Mouse (Mus musculus): ENCODE measurements around the gene Rps6ka5.

Gene Rps6ka5

DNA sequence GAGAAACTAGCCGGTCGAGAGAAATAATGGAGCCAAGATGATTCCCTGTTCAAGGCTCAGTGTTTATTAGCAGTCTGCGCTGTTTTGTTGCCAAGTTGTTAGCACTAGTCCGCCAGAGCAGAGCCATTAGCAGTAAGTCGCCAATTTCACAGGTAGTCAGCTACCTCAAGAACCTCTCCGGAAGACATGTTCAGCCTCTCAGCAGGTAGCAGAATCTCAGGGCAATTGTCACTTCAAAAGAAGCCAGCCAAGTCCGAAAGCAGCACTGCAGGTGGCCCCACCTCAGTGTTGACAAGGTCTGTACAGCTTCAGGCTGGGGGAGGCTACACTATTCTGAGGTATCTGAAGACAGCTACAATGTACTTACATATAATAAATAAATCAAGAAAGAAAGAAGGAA, 1.1 kb upstream of the Rps6ka5 start:
- intact Hi-C loops (cut with DNase I), result loop anchor here (5.0 kb wide), 1 partner anchor 49 kb away; the partner anchor contains the start of gene Dglucy

DNA sequence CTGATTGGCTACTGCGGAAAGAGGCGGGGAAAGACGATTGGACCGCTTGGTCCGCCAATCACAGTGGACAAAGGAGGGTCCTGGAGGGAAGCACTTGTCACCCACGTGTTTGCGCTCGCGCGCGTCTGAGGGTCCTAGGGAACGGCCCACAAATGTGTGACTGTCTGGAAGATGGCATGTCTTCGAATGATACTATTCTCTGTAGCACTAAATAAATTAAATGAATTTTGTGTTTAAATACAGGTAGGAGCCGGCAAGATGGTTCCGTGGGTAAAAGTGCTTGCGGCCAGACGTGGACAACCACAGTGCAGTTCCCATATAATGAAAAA, 1.4 kb downstream of the Rps6ka5 start:
- intact Hi-C loops (cut with DNase I), result loop anchor here (5.0 kb wide), 1 partner anchor 52 kb away; the partner anchor contains the start of gene Dglucy

DNA sequence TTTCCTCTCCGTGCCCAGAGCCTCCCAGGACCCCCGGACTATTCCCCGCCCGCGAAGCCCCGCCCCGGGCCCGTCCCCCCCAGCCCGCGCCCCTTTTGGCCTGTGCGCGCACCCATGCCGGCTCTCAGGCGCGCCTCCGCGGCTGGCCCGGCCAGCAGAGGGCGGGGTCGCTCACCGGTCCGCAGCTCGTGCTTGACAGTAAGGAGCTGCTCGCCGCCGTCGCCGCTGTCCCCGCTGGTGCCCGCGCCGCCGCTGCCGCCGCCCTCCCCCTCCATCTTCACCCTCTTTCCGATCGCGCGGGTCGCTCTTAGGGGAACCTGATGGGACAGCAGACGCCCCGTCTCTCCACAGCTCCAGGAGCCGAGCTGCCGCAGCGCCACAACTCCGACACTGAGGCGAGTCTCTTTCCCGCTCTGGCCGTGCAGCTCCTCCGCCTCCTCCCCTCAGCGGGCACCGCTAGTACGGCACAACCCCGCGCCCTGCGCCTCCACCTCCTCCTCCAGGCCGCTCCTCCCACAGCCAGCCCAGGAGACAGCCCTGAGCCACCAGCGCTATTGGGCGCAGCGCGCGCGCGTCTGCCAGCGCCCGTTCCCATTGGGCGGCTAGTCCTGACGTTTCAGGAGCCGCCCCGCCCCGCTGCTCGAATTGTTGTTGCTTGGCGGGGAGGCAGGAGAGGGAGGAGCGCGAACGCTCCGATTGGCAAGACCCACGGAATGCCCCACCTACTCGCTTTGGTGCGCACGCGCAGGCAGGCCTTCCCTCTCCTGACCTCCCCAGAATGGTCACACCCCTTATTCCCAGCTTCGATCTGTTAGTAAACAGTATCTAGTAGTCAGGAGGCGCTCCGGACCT, 2.0 kb downstream of the Rps6ka5 start:
- intact Hi-C loops (cut with DNase I), result loop anchor here (5.0 kb wide), 2 partner anchors 52 to 117 kb away; partner anchors contain the start of gene Dglucy

DNA sequence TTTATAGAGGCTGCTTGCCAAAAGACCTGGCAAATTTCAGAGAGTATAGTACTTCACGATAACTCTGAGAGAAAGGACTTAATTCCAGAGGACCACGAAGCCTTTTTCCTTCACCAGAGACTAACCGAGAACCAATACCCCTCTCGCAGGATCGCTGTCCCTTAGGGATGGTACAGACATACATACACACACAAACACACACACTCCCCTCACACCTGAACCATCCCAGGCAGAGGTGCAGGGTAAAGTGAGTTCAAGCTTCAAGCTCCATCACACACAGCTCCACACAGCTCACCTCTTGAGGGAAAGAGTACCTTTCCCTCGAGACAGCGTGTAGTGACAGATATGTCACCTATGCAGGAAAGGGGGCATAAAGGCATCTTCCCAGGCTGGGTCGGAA, 2.6 kb downstream of the Rps6ka5 start:
- intact Hi-C loops (cut with DNase I), result loop anchor here (5.0 kb wide), 1 partner anchor 118 kb away; no protein-coding TSS in a partner anchor

DNA sequence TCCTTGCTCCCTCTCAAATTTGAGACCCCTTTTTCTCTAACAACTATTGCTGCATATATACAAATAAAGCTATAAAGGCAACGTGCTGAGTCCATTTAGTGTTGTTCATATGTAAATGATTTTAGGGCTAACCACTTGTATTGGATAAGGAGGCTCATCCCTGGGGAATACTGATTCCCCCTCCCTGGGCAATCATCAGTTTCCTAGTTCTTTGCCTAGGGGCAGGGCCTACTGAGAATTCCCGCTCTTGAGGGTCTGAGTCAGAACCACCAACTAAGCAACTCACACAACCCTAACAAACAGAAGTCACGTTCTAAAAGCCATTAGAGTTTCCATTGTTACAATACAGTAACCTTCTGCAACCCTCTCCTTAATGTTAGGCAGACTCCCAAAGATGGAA, 6.0 kb downstream of the Rps6ka5 start:
- intact Hi-C loops (cut with DNase I), result loop anchor here (5.0 kb wide), 1 partner anchor 122 kb away; no protein-coding TSS in a partner anchor

DNA sequence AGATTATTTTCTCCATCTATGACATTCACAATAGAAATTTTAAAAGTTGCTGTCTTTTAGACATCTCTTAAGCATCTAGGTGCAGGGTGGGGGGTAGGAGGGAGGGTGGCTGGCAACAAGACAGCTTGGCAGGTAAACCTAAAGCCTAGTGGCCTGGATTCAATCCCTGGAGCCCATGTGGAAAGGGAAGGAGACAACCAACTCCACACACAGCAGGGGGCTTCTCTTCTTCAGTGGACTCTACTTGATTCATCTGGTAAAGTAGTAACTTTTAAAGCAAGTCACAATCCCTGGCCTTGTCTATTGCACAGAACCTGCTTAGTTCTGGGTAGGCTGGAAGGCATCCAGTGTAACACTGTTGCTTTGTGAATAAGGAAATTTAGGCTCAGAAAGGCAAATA, 9.3 kb downstream of the Rps6ka5 start:
- intact Hi-C loops (cut with DNase I), result no loop called here

DNA sequence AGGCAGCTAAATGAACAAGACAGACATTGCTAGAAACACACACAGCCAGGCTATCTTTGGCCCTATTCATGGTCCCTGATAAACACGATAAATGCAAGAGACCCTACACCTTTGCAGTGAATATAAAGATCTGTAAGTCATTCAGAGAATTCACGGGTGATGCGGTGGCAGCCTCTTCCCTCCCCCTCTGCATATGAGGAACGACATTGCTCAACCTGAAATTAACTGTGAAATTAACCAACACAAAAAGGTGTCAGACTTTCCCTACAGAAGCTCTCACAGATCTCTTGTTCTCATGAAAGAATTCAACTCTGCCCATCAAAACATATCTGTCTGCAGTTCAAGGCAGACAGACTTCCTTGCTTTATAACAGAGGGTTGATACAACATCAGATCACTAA, 9.8 kb downstream of the Rps6ka5 start:
- intact Hi-C loops (cut with DNase I), result no loop called here

DNA sequence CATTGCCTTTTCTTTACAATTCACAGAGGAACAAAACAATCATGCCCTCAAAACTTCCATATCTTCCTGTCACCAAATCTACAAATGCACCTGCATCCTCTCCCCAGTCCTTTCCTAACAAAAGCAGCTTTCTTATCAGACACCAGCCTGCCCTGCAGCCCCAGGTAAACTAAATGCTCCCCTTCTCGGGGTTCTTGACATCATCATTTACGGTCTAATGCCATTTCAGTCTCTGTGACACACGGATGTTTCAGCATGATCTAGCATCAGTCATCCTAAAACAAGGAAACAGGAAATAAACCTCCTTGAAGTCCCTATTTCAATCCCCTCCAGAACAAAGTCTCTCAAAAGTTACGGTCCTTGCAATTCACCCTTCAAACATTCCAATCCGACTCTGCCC, 15.0 kb downstream of the Rps6ka5 start:
- intact Hi-C loops (cut with DNase I), result no loop called here

DNA sequence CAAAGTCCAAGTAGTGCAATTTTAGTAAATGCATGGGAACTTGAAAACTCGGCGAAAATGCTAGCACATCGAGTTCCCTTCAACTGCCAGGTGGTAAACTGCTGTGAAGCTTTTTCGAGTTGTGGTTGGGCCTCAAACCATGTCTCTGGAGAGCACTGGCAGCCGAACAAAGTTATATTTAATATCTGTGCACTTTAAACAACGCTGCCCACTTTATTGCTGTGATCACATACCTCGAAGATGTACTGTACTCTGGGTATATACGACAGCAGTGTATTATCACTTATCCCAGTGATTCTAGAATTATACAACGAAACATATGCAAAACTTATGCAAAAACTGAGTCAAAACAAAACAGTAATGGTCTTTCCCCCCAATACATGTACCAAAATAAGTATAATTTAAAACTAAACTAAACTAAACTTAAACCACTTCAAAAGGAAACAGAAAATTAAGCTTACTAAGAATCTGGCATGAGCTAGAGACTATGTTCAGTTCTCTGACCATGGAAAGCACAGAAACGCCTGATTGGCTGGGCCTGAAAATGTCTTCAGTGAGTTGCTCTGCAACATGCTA, 15.6 kb downstream of the Rps6ka5 start:
- intact Hi-C loops (cut with DNase I), result no loop called here

DNA sequence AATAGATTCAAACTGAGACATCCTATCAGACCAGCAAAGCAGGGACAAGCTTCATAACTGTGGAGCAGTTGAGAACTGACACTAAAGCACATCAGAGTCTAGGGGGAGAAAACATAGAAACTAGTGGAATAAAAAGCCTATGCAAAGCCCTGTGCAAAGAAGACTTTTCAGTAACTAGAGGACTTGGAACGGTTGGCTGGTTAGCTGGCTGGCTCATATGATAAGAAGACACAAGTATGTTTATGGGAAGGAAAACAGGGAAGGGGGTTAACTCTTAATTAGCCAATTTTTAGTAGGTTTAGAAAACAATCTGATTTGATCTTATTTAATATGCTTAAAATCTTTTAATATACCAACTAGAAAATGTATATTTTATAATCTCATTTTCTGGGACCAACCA, 16.4 kb downstream of the Rps6ka5 start:
- intact Hi-C loops (cut with DNase I), result no loop called here

DNA sequence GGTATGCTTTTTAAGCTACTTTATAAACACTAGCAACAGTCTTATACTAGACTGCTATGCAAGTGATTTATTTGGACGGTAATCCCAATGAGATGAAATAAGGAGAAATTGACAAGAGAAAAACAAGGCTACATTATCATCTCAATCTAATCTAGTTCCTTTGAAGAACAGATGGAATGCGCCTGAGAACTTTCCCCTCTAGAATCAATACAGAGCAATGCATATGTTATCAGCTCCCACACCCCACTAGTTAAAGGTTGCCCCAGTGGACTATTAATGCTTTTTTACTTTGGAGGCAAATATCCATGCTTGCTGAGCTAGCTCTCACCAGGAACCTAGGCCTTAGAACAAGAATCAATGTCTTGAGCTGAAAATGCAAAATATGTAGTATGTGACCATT, 19.5 kb downstream of the Rps6ka5 start:
- intact Hi-C loops (cut with DNase I), result no loop called here

DNA sequence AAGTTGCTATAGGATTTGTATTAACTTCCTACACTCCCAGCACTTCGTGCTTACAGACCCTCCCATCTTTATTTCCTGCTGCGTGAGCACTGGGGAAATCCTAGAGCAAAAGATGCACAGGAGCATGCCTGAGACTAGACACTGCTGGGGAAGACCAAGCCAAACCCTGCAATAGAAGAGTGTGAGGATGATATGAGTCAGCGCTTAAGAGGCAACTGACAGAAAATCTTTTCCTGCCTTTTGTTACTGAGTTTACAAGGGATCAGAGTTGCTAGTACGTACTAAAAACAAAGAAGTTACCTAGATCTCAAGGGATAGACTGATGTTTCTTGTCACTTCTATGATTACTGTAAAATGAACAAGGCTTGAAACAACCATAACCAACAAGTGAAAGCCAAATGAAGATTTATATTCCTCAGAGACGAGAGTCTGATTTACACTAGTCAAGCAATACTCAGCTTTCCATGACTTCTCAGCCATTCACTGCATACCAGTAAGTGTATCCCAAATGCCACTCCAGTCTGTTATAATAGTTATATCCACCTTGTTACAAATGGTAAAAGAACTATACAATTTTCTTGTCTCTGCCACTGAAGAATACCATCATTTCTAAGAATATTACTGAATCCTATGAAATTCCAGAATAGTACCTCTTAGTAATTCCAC, 21.6 kb downstream of the Rps6ka5 start:
- intact Hi-C loops (cut with DNase I), result no loop called here

DNA sequence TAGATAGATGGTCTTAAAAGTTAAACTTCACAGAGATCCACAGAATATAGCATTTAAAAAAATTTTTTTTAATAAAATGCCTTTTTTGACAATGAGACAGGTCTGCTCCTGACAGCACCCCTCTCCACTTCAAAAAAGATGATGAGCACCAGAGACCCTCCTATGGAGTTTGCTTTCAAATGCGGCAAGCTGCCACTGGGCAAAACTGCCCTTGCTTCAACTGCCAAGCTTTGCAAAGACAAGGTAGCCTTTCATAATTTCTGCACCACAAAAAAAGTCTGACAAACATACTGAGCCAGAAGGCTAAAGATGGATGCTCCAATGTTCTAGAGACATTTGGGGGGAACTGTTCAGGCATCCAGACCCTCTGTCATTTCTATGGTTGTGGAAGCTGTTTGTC, 28.8 kb downstream of the Rps6ka5 start:
- intact Hi-C loops (cut with DNase I), result no loop called here

DNA sequence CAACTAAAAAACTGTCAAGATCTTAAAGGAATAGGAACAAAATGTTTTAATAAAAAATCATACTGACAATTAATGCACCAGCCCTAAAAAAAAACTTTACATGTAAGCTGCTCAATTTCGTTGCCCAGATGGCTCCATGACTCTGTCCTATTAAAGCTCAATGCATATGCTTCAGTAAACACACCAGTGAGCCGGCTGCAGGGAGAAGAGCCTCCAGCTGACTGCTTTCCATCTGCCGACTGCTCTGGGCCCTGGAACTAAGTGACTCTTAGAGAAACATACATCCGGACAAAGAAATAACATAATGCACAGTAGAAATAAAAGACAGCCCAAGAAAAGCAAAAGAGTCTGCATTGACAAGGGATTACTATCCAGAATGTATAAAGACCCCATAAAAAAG, 30.2 kb downstream of the Rps6ka5 start:
- intact Hi-C loops (cut with DNase I), result no loop called here

DNA sequence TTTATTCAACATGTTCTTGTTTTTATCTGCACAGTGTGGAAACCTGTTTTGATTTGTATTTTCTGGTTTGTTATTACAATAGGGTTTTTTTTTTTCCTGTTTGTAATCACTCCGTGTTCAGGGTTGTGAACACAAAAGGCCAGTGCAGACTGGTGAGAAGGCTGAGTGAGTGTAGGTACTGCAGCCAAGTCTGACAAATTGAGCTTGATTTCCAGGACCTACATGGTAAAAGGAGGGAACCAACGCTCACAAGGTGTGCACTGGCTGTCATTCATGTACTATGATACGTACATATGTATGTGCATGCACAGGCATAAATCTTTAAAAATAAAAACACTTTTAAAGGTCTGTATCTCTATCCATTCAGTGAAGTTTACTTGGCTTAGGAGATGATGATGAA, 31.5 kb downstream of the Rps6ka5 start:
- intact Hi-C loops (cut with DNase I), result no loop called here

DNA sequence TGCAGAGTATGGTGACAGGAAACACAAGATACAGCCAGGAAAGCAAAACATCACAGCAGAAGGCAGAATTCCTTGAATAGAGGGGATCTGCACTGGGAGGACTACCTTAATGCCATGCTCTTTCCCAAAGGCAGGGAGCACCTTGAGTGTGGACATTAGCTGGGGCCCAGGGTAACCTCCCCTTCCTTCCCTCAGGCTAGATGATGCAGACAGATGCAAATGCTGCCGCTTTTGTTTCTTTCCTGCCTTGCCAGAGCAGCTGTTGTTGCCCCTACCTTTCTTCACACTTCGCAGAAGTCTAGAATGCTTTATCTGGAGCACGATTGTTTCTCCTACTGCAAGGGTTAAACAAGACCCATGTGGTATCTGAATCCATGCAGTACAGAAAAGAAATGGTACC, 34.6 kb downstream of the Rps6ka5 start:
- intact Hi-C loops (cut with DNase I), result no loop called here

DNA sequence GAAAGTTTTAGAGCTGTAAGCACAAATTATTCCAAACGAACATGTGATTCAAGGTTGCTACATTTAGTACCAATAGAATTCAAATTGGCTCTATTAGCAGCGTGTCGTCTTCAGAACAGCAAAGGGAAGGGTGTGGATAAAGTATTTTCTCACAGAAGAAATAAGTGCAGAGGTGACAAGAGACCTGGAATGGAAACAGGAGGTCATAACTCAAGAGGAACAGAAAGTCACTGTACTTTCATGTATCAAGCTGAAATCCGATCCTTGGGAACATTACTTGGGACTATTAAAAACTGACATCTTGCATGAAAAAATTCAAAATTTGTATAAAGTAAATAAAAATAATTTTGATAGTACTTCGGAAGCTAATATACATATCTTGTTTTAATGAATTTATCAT, 36.3 kb downstream of the Rps6ka5 start:
- intact Hi-C loops (cut with DNase I), result no loop called here

DNA sequence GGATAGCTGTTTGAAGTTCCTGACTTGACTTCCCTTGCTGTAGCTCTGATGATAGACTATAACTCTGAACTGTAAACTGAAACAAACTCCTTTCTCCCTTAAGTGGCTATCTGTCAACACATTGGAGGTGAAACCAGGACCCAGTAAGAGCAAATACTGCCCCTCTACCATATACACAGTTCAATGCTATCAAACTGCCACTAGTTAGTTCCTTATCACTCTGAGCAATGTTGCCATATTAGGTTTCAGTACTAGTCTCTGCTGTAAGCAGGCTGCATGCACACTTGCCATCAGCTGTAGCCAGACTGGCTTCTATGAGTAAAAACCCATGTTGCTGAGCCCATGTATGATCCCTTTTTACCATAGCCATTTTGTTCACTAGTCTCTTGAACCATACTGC, 38.6 kb downstream of the Rps6ka5 start:
- intact Hi-C loops (cut with DNase I), result no loop called here

DNA sequence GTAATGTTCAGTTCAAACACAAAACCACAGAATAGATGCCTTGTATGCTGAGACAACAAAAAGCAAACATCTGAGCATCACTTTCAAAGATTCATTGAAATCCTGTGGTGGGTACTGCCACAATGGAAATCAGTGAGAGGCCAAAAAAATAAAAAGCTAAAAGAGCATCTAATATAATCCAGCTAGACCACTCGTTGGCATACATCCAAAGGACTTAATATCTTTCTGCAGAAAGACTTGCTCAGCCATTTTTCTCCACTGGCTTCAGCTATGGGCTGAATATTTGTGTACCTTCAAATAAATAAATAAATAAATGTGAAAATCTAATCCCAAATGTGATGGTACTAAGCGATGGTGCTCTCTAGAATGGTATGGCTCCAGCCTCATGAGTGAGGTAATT, 39.8 kb downstream of the Rps6ka5 start:
- intact Hi-C loops (cut with DNase I), result no loop called here

DNA sequence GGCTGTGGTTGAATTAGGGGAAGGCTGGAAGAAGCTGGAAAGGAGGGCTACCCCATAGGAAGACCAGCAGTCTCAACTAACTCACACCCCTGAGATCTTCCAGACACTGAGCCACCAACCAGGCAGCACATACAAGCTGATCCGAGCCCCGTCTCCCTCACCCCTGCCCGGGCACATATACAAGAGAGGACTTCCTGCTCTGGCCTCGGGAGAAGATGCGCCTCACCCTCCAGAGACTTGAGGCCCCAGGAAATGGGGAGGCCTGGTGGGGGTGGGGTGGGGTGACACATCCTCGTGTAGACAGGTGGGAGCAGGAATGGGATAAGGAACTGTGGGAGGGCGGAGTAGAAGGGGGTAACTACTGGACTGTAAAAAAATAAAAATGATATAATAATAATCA, 45.0 kb downstream of the Rps6ka5 start:
- intact Hi-C loops (cut with DNase I), result no loop called here

DNA sequence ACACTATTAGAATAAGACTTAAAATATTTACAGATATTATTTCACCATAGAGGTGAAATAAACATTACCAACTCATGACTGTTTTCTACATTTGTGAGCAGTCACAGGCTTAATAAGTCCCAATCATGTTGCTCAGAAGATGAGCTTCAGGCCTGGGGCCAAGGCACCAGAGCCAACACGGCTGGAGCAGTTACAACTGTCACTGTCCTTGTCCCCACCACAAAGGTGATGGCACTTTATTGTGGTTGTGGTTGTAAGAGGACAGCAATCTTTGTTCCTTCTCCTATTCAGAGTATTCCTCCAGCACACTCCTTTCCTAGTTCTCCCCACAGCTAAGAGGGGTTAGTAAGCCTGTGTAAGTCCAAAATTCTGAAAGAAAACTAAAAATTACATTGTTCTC, 45.5 kb downstream of the Rps6ka5 start:
- intact Hi-C loops (cut with DNase I), result no loop called here

DNA sequence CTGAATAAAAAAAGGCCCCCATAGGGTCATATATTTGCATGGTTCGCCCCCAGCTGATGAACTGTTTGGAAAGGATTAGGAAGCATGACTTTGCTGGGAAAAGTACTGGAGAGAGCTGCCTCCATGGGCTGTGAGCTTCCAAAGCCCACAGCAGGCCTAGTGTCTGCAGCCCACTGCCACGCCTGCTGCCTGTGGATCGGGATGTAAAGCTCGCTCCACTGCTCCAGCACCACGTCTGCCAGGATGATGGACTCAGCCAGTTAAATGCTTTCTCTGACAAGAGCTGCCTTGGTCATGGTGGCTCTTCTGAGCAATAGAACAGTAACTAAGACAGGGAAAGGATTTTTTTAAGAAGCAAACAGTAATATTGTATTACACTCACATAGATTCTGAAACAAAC, 46.1 kb downstream of the Rps6ka5 start:
- intact Hi-C loops (cut with DNase I), result no loop called here
